Mouse (Mus musculus): ENCODE measurements around the gene Zfp536. TPM values are rescaled to one million over a fixed set of nuclear protein-coding genes. Genes with fewer than 3 reads are reported as not detected.

Zfp536 gene
- polyA plus RNA-seq, 1 experiment from 2014 or later: 9.2 TPM

- Histone ChIP-seq H3K9ac (ENCODE audit: low read depth, low read length) (no peak overlapping the region), H3K4me3 (ENCODE audit: low read length) (no peak overlapping the region), H3K4me1 (ENCODE audit: control insufficient read depth, insufficient read depth, low read length) (no peaks in the 10 kb centered on the region), H3K27me3 (ENCODE audit: control insufficient read depth, insufficient read depth, low read length) (no peaks in the 10 kb centered on the region), H3K36me3 (ENCODE audit: control insufficient read depth, insufficient read depth, low read length) (no peaks in the 10 kb centered on the region), H3K27ac (ENCODE audit: low read depth, low read length) (no peak overlapping the region), H3K9me3 (ENCODE audit: control insufficient read depth, low read length) (no peaks in the 10 kb centered on the region), H3K4me2 (replicated peaks; ENCODE audit: low read depth, low read length) (no peak overlapping the region)
- no peak for ATAC-seq (ENCODE audit: low FRiP score, low TSS enrichment)
- WGBS: 87% methylated on average over 13 of the region's 13 CpGs
Observed at GRCm38 (mm10) chr7:37586694-37587093, 186.7 kb downstream of the Zfp536 start.

- Histone ChIP-seq H3K4me3 (ENCODE audit: low read length) (no peak overlapping the region), H3K4me2 (replicated peaks; ENCODE audit: low read depth, low read length) (no peak overlapping the region), H3K9me3 (ENCODE audit: control insufficient read depth, low read length) (no peaks in the 10 kb centered on the region), H3K9ac (ENCODE audit: low read depth, low read length) (no peak overlapping the region), H3K4me1 (ENCODE audit: control insufficient read depth, insufficient read depth, low read length) (peaks cover 9% of the 10 kb centered on the region; the same call in 1 of the 2 replicates), H3K27ac (ENCODE audit: low read depth, low read length) (no peak overlapping the region), H3K27me3 (ENCODE audit: control insufficient read depth, insufficient read depth, low read length) (no peaks in the 10 kb centered on the region), H3K36me3 (ENCODE audit: control insufficient read depth, insufficient read depth, low read length) (no peaks in the 10 kb centered on the region)
- ATAC-seq (ENCODE audit: low FRiP score, low TSS enrichment): no peak
- 76% methylated on average over 3 of the region's 3 CpGs for WGBS
Observed at GRCm38 (mm10) chr7:37581262-37581661, 192.2 kb downstream of the Zfp536 start.

GRCm38 (mm10) chr7:37580554-37580953, 192.9 kb downstream of the Zfp536 start:
- WGBS: 8% methylated on average over 5 of the region's 5 CpGs

GRCm38 (mm10) chr7:37572021-37572420, 201.4 kb downstream of the Zfp536 start:
- H3K9ac ChIP-seq (ENCODE audit: low read depth, low read length): no peak overlapping the region
- no peaks in the 10 kb centered on the region for H3K9me3 ChIP-seq (ENCODE audit: control insufficient read depth, low read length)
- no peaks in the 10 kb centered on the region for H3K36me3 ChIP-seq (ENCODE audit: control insufficient read depth, insufficient read depth, low read length)
- H3K27ac ChIP-seq (ENCODE audit: low read depth, low read length): no peak overlapping the region
- no peaks in the 10 kb centered on the region for H3K27me3 ChIP-seq (ENCODE audit: control insufficient read depth, insufficient read depth, low read length)
- H3K4me1 ChIP-seq (ENCODE audit: control insufficient read depth, insufficient read depth, low read length): peaks cover 2% of the 10 kb centered on the region; the same call in 1 of the 2 replicates
- WGBS: 95% methylated on average over 7 of the region's 7 CpGs
- H3K4me3 ChIP-seq (ENCODE audit: low read length): no peak overlapping the region
- H3K4me2 ChIP-seq (replicated peaks; ENCODE audit: low read depth, low read length): no peak overlapping the region
- no peak for ATAC-seq (ENCODE audit: low FRiP score, low TSS enrichment)

More at GRCm38 (mm10) chr7:37580554-37580953, 192.9 kb downstream of the Zfp536 start:
- H3K27ac ChIP-seq (ENCODE audit: low read depth, low read length): no peak overlapping the region
- H3K4me2 ChIP-seq (replicated peaks; ENCODE audit: low read depth, low read length): no peak overlapping the region
- no peak overlapping the region for H3K9ac ChIP-seq (ENCODE audit: low read depth, low read length)
- no peaks in the 10 kb centered on the region for H3K9me3 ChIP-seq (ENCODE audit: control insufficient read depth, low read length)
- ATAC-seq (ENCODE audit: low FRiP score, low TSS enrichment): peak; percentile 88; the same call in 1 of the 2 replicates
- H3K27me3 ChIP-seq (ENCODE audit: control insufficient read depth, insufficient read depth, low read length): no peaks in the 10 kb centered on the region
- no peaks in the 10 kb centered on the region for H3K36me3 ChIP-seq (ENCODE audit: control insufficient read depth, insufficient read depth, low read length)
- no peak overlapping the region for H3K4me3 ChIP-seq (ENCODE audit: low read length)
- peaks cover 9% of the 10 kb centered on the region; the same call in 1 of the 2 replicates for H3K4me1 ChIP-seq (ENCODE audit: control insufficient read depth, insufficient read depth, low read length)

- Histone ChIP-seq H3K9ac (ENCODE audit: low read depth, low read length) (no peak overlapping the region), H3K4me3 (ENCODE audit: low read length) (no peak overlapping the region), H3K27me3 (ENCODE audit: control insufficient read depth, insufficient read depth, low read length) (no peaks in the 10 kb centered on the region), H3K4me1 (ENCODE audit: control insufficient read depth, insufficient read depth, low read length) (peaks cover 10% of the 10 kb centered on the region; the same call in 1 of the 2 replicates), H3K9me3 (ENCODE audit: control insufficient read depth, low read length) (no peaks in the 10 kb centered on the region), H3K4me2 (replicated peaks; ENCODE audit: low read depth, low read length) (no peak overlapping the region), H3K27ac (ENCODE audit: low read depth, low read length) (no peak overlapping the region), H3K36me3 (ENCODE audit: control insufficient read depth, insufficient read depth, low read length) (no peaks in the 10 kb centered on the region)
- 79% methylated on average over 31 of the region's 31 CpGs for WGBS
- ATAC-seq (ENCODE audit: low FRiP score, low TSS enrichment): peak; percentile 59
Observed at GRCm38 (mm10) chr7:37568811-37569500, 204.5 kb downstream of the Zfp536 start.

GRCm38 (mm10) chr7:37568041-37568440, 205.4 kb downstream of the Zfp536 start:
- 74% methylated on average over 14 of the region's 14 CpGs for WGBS
- no peak overlapping the region for H3K4me2 ChIP-seq (replicated peaks; ENCODE audit: low read depth, low read length)

GRCm38 (mm10) chr7:37566019-37566418, 207.4 kb downstream of the Zfp536 start:
- Histone ChIP-seq H3K9me3 (ENCODE audit: control insufficient read depth, low read length) (no peaks in the 10 kb centered on the region), H3K4me3 (ENCODE audit: low read length) (no peak overlapping the region), H3K9ac (ENCODE audit: low read depth, low read length) (no peak overlapping the region), H3K27me3 (ENCODE audit: control insufficient read depth, insufficient read depth, low read length) (no peaks in the 10 kb centered on the region), H3K27ac (ENCODE audit: low read depth, low read length) (no peak overlapping the region), H3K4me2 (replicated peaks; ENCODE audit: low read depth, low read length) (no peak overlapping the region; the same call in 1 of the 2 replicates), H3K4me1 (ENCODE audit: control insufficient read depth, insufficient read depth, low read length) (peaks cover 19% of the 10 kb centered on the region), H3K36me3 (ENCODE audit: control insufficient read depth, insufficient read depth, low read length) (no peaks in the 10 kb centered on the region)
- 7% methylated on average over 9 of the region's 9 CpGs for WGBS
- peak; percentile 34; the same call in 1 of the 2 replicates for ATAC-seq (ENCODE audit: low FRiP score, low TSS enrichment)

More at GRCm38 (mm10) chr7:37568041-37568440, 205.4 kb downstream of the Zfp536 start:
- no peak for ATAC-seq (ENCODE audit: low FRiP score, low TSS enrichment)
- peaks cover 15% of the 10 kb centered on the region for H3K4me1 ChIP-seq (ENCODE audit: control insufficient read depth, insufficient read depth, low read length)
- no peaks in the 10 kb centered on the region for H3K36me3 ChIP-seq (ENCODE audit: control insufficient read depth, insufficient read depth, low read length)
- no peak overlapping the region for H3K9ac ChIP-seq (ENCODE audit: low read depth, low read length)
- H3K4me3 ChIP-seq (ENCODE audit: low read length): no peak overlapping the region
- H3K27me3 ChIP-seq (ENCODE audit: control insufficient read depth, insufficient read depth, low read length): no peaks in the 10 kb centered on the region
- no peaks in the 10 kb centered on the region for H3K9me3 ChIP-seq (ENCODE audit: control insufficient read depth, low read length)
- H3K27ac ChIP-seq (ENCODE audit: low read depth, low read length): no peak overlapping the region

GRCm38 (mm10) chr7:37565371-37565770, 208.1 kb downstream of the Zfp536 start:
- Histone ChIP-seq H3K36me3 (ENCODE audit: control insufficient read depth, insufficient read depth, low read length) (no peaks in the 10 kb centered on the region), H3K9ac (ENCODE audit: low read depth, low read length) (no peak overlapping the region), H3K9me3 (ENCODE audit: control insufficient read depth, low read length) (no peaks in the 10 kb centered on the region), H3K4me3 (ENCODE audit: low read length) (no peak overlapping the region), H3K27me3 (ENCODE audit: control insufficient read depth, insufficient read depth, low read length) (no peaks in the 10 kb centered on the region), H3K4me2 (replicated peaks; ENCODE audit: low read depth, low read length) (no peak overlapping the region), H3K4me1 (ENCODE audit: control insufficient read depth, insufficient read depth, low read length) (peaks cover 18% of the 10 kb centered on the region), H3K27ac (ENCODE audit: low read depth, low read length) (no peak overlapping the region)
- 82% methylated on average over 8 of the region's 8 CpGs for WGBS
- no peak for ATAC-seq (ENCODE audit: low FRiP score, low TSS enrichment)

GRCm38 (mm10) chr7:37564644-37565043, 208.8 kb downstream of the Zfp536 start:
- H3K27me3 ChIP-seq (ENCODE audit: control insufficient read depth, insufficient read depth, low read length): no peaks in the 10 kb centered on the region
- H3K4me1 ChIP-seq (ENCODE audit: control insufficient read depth, insufficient read depth, low read length): peaks cover 18% of the 10 kb centered on the region
- H3K27ac ChIP-seq (ENCODE audit: low read depth, low read length): no peak overlapping the region

More at GRCm38 (mm10) chr7:37564644-37565043, 208.8 kb downstream of the Zfp536 start:
- H3K4me2 ChIP-seq (replicated peaks; ENCODE audit: low read depth, low read length): no peak overlapping the region; the same call in 1 of the 2 replicates
- no peaks in the 10 kb centered on the region for H3K36me3 ChIP-seq (ENCODE audit: control insufficient read depth, insufficient read depth, low read length)
- no peaks in the 10 kb centered on the region for H3K9me3 ChIP-seq (ENCODE audit: control insufficient read depth, low read length)
- no peak overlapping the region for H3K4me3 ChIP-seq (ENCODE audit: low read length)
- 16% methylated on average over 10 of the region's 10 CpGs for WGBS
- no peak overlapping the region for H3K9ac ChIP-seq (ENCODE audit: low read depth, low read length)
- ATAC-seq (ENCODE audit: low FRiP score, low TSS enrichment): no peak
